Mouse (Mus musculus) ES-Bruce4 (cell line): ENCODE results near the gene Manbal. TPM values are rescaled to one million over a fixed set of nuclear protein-coding genes. Genes with fewer than 3 reads are reported as not detected.

Experiments
- H3K27ac ChIP-seq: 2 replicates; pipeline ENCODE4 v1.5.1; 2012; ENCODE audit warnings: low read length, inconsistent platforms; ENCODE audit not compliant: insufficient read depth
- H3K27me3 ChIP-seq: 2 replicates; pipeline ENCODE4 v1.6.1; 2012; ENCODE audit warnings: mild to moderate bottlenecking, low read length, inconsistent platforms; ENCODE audit not compliant: control insufficient read depth, poor library complexity, insufficient read depth, severe bottlenecking
- H3K36me3 ChIP-seq: 2 replicates; pipeline ENCODE4 v1.6.1; 2012; ENCODE audit warnings: inconsistent platforms, mild to moderate bottlenecking, low read length, moderate library complexity; ENCODE audit not compliant: control insufficient read depth, poor library complexity, insufficient read depth, severe bottlenecking
- H3K4me1 ChIP-seq: one replicate; pipeline ENCODE4 v1.8.1; 2011; ENCODE audit warnings: low read length; ENCODE audit not compliant: control insufficient read depth, insufficient read depth
- H3K4me3 ChIP-seq: 2 replicates; pipeline ENCODE4 v1.5.1; 2011; ENCODE audit warnings: low read depth, mild to moderate bottlenecking, low read length
- H3K9ac ChIP-seq: 2 replicates; pipeline ENCODE4 v1.6.1; 2012; ENCODE audit warnings: low read depth, mild to moderate bottlenecking, inconsistent platforms; ENCODE audit not compliant: poor library complexity, severe bottlenecking
- H3K9me3 ChIP-seq: replicated peaks from 2 replicates; pipeline ENCODE4 v1.6.1; 2012; ENCODE audit warnings: mild to moderate bottlenecking, low read length, inconsistent platforms; ENCODE audit not compliant: control insufficient read depth, poor library complexity, insufficient read depth, severe bottlenecking
- CTCF ChIP-seq: IDR thresholded peaks from one replicate; pipeline ENCODE4 v1.8.1; 2011; ENCODE audit warnings: low read depth, low read length
- EP300 ChIP-seq: IDR thresholded peaks from 2 replicates; pipeline ENCODE4 v1.6.1; 2011; ENCODE audit warnings: low read depth, low read length; ENCODE audit not compliant: insufficient read depth
- POLR2A ChIP-seq: IDR thresholded peaks from one replicate; pipeline ENCODE4 v1.8.1; 2011; ENCODE audit warnings: low read length; ENCODE audit not compliant: insufficient read depth
- polyA plus RNA-seq: library from polyadenylated mRNA; stranded (reverse); fragments of >200 nt; gene quantifications from 2 replicates; pipeline ENCODE4 v1.2.4, GENCODE M21; 2011; ENCODE audit warnings: low read depth; ENCODE audit not compliant: missing spikeins, insufficient read depth, insufficient read length

The Manbal gene
- polyA plus RNA-seq, 1 experiment = 37.8 TPM

- H3K36me3 ChIP-seq = no peaks in the 10 kb centered on the region
- no peak overlapping the region for H3K27ac ChIP-seq
Measured at GRCm38 (mm10) chr2:157409793-157410533, 42.6 kb downstream of the Manbal start.

DNA sequence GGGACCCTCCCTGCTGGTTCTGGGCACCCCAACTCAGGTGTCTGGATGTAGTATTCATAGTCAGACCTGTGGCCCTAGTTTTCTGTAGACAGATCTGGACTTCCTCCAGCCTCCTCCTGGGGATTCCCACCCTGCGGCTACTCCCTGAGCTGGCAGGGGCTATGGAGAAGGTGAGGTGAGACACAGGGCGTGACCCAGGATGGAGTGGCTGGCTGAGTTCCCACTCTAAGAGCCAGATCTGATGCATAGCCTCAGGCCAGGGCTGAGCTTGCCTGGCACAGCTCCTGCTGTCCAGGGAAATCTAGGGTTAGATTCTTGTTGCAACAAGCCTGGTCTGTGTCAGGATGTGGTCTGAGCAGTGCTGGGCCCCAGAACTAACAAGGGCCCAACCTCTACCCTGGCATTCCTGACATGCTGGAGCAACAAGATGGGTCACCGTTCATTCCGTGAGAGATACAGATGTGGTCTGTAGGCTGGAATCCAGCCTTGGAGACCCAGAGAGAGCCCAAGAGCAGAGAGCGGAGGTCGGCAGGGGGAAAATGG is 43.8 kb downstream of the Manbal start:
- Histone ChIP-seq H3K4me1 (peaks cover 18% of the 10 kb centered on the region), H3K4me3 (no peak overlapping the region), H3K9ac (no peak overlapping the region), H3K27me3 (no peaks in the 10 kb centered on the region), H3K27ac (no peak overlapping the region), H3K9me3 (no peaks in the 10 kb centered on the region), H3K36me3 (no peaks in the 10 kb centered on the region)
- TF ChIP-seq CTCF (no peak), EP300 (no peak), POLR2A (no peak)

More at GRCm38 (mm10) chr2:157409793-157410533, 42.6 kb downstream of the Manbal start:
- TF ChIP-seq POLR2A (no peak), CTCF (no peak), EP300 (0 out of 2 replicates have a peak, but pooled peaks have one; percentile 22)
- Histone ChIP-seq H3K9ac (no peak overlapping the region), H3K4me1 (peaks cover 16% of the 10 kb centered on the region), H3K9me3 (no peaks in the 10 kb centered on the region), H3K4me3 (no peak overlapping the region), H3K27me3 (no peaks in the 10 kb centered on the region)

DNA sequence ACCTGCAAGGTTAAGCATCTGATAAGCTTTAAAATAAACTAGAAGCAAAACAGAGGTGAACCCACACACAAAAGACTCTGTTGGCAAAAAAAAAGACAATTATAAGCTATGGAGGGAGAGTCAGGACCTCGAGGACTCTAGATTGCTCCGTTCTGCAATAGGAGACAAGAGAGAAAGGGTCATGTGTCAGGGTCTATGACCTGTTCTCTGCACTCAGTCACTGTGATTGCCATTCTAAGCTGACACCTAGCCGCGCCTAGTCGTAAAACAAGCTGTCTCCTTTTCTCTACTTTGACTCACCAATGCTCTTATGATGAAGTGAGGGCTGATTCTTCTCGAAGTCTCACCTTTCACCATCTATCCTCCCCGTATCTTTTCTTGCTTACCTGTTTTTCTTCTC is 45.1 kb downstream of the Manbal start:
- Histone ChIP-seq H3K9me3 (no peaks in the 10 kb centered on the region), H3K4me1 (peaks cover 18% of the 10 kb centered on the region), H3K9ac (no peak overlapping the region), H3K27ac (no peak overlapping the region), H3K4me3 (no peak overlapping the region), H3K36me3 (no peaks in the 10 kb centered on the region), H3K27me3 (no peaks in the 10 kb centered on the region)
- TF ChIP-seq POLR2A = no peak
- TF ChIP-seq EP300 = no peak
- no peak for TF ChIP-seq CTCF

GRCm38 (mm10) chr2:157417229-157417628 is 49.8 kb downstream of the Manbal start:
- TF ChIP-seq EP300 = no peak
- no peak for TF ChIP-seq CTCF
- TF ChIP-seq POLR2A = no peak
- H3K4me1 ChIP-seq = peaks cover 11% of the 10 kb centered on the region
- no peaks in the 10 kb centered on the region for H3K27me3 ChIP-seq
- no peaks in the 10 kb centered on the region for H3K9me3 ChIP-seq
- peak overlapping the region; percentile 77 for H3K4me3 ChIP-seq
- peak overlapping the region; percentile 57 for H3K9ac ChIP-seq
- peak overlapping the region; percentile 93 for H3K27ac ChIP-seq
- H3K36me3 ChIP-seq = no peaks in the 10 kb centered on the region

DNA sequence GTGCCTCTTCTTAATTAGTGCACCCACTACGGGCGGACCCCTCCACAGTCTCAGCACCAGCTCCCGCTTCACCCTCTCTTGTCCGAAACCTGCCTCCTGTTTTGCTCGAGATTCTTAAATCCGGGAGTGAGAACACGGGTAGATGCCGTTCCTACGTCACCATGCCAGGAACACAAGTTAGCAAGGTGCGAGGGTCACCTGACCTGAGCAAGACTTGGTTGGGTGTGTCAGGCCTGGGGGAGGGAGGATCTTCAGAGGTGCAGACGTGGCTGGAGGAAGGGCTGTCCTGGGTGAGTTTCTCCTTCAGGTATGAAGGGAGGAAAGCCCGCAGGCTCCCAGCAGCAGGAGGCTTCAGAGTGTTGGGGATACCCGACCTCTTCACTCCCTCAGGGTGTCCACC is 50.8 kb downstream of the Manbal start, which contains the start of gene Src:
Gene Src (plus strand): TSS at position 239 of the 400 bp plus-strand sequence.
- Histone ChIP-seq H3K27me3 (no peaks in the 10 kb centered on the region), H3K9me3 (no peaks in the 10 kb centered on the region), H3K27ac (peak within 1 kb of the TSS; percentile 93), H3K4me1 (peaks cover 19% of the 10 kb centered on the region), H3K36me3 (no peaks in the 10 kb centered on the region), H3K4me3 (peak within 1 kb of the TSS; percentile 77), H3K9ac (peak within 1 kb of the TSS; percentile 57)
- no peak for TF ChIP-seq CTCF
- peak; percentile 97 for TF ChIP-seq EP300
- TF ChIP-seq POLR2A = no peak

GRCm38 (mm10) chr2:157418609-157419071 is 51.2 kb downstream of the Manbal start:
- peak overlapping the region; percentile 77 for H3K4me3 ChIP-seq
- peaks cover 22% of the 10 kb centered on the region for H3K4me1 ChIP-seq

More at GRCm38 (mm10) chr2:157418609-157419071, 51.2 kb downstream of the Manbal start:
- TF ChIP-seq CTCF (no peak), EP300 (peak; percentile 95)
- Histone ChIP-seq H3K9ac (0 out of 2 replicates have a peak overlapping the region, but pooled peaks have one; percentile 17), H3K9me3 (no peaks in the 10 kb centered on the region), H3K27ac (peak overlapping the region; percentile 93), H3K36me3 (no peaks in the 10 kb centered on the region), H3K27me3 (no peaks in the 10 kb centered on the region)
